Mouse (Mus musculus) hindlimb bud, embryonic 11.5 days (tissue): ENCODE results near the gene Fam50b.
A peak's percentile ranks its signal among the peaks of the same experiment; 100 is the strongest.

Experiments used
- DNase-seq: peaks from one replicate; pipeline ENCODE4 v3.0.0-alpha.2; 2012; ENCODE audit warnings: low read depth, low spot score; ENCODE audit errors: extremely low spot score

Fam50b gene

GRCm38 (mm10) chr13:34734686-34735085 is at the start of gene Fam50b:
Fam50b (plus strand) TSS chr13:34734850.
- DNase-seq, result no peak

GRCm38 (mm10) chr13:34685008-34685765 is 49.5 kb upstream of the Fam50b start:
- no peak for DNase-seq

- DNase-seq, result no peak
These were observed 43.6 kb upstream of the Fam50b start for GRCm38 (mm10) chr13:34691049-34691448.

GRCm38 (mm10) chr13:34693111-34693510 is 41.5 kb upstream of the Fam50b start:
- no peak for DNase-seq

GRCm38 (mm10) chr13:34696734-34697332 is 37.8 kb upstream of the Fam50b start:
- no peak for DNase-seq

GRCm38 (mm10) chr13:34700091-34700490 is 34.6 kb upstream of the Fam50b start:
- no peak for DNase-seq

GRCm38 (mm10) chr13:34700630-34701029 is 34.0 kb upstream of the Fam50b start:
- DNase-seq, result no peak

- DNase-seq, result no peak
These were observed 31.3 kb upstream of the Fam50b start for GRCm38 (mm10) chr13:34703301-34703700.

GRCm38 (mm10) chr13:34703795-34704194 is 30.9 kb upstream of the Fam50b start:
- no peak for DNase-seq

GRCm38 (mm10) chr13:34704835-34705234 is 29.8 kb upstream of the Fam50b start:
- no peak for DNase-seq

- DNase-seq, result no peak
These were observed 25.7 kb upstream of the Fam50b start for GRCm38 (mm10) chr13:34708955-34709354.

GRCm38 (mm10) chr13:34709566-34709965 is 25.1 kb upstream of the Fam50b start:
- no peak for DNase-seq

GRCm38 (mm10) chr13:34711410-34711809 is 23.2 kb upstream of the Fam50b start:
- DNase-seq, result no peak

GRCm38 (mm10) chr13:34712881-34713280 is 21.8 kb upstream of the Fam50b start:
- no peak for DNase-seq

- no peak for DNase-seq
These were observed 19.2 kb upstream of the Fam50b start for GRCm38 (mm10) chr13:34715437-34715838.

- DNase-seq, result peak; percentile 49
These were observed 9.6 kb upstream of the Fam50b start for GRCm38 (mm10) chr13:34724831-34725592.

GRCm38 (mm10) chr13:34725800-34726476 is 8.7 kb upstream of the Fam50b start:
- no peak for DNase-seq

GRCm38 (mm10) chr13:34726477-34726805 is 8.2 kb upstream of the Fam50b start:
- DNase-seq, result peak; percentile 42

- no peak for DNase-seq
These were observed 7.6 kb upstream of the Fam50b start for GRCm38 (mm10) chr13:34727060-34727459.

GRCm38 (mm10) chr13:34731551-34731950 is 3.1 kb upstream of the Fam50b start:
- no peak for DNase-seq

- no peak for DNase-seq
These were observed 870 bp upstream of the Fam50b start for GRCm38 (mm10) chr13:34733780-34734179.
